Mouse (Mus musculus) lung, postnatal 0 days (tissue): ENCODE measurements around the gene Bex4.

Experiments
- CTCF ChIP-seq: IDR thresholded peaks from 2 replicates; pipeline ENCODE4 v1.5.1; 2016; ENCODE audit warnings: antibody characterized with exemption, mild to moderate bottlenecking
- EP300 ChIP-seq: IDR thresholded peaks from 2 replicates; pipeline ENCODE4 v1.6.1; 2016; ENCODE audit warnings: antibody characterized with exemption, mild to moderate bottlenecking, control low read depth

DNA sequence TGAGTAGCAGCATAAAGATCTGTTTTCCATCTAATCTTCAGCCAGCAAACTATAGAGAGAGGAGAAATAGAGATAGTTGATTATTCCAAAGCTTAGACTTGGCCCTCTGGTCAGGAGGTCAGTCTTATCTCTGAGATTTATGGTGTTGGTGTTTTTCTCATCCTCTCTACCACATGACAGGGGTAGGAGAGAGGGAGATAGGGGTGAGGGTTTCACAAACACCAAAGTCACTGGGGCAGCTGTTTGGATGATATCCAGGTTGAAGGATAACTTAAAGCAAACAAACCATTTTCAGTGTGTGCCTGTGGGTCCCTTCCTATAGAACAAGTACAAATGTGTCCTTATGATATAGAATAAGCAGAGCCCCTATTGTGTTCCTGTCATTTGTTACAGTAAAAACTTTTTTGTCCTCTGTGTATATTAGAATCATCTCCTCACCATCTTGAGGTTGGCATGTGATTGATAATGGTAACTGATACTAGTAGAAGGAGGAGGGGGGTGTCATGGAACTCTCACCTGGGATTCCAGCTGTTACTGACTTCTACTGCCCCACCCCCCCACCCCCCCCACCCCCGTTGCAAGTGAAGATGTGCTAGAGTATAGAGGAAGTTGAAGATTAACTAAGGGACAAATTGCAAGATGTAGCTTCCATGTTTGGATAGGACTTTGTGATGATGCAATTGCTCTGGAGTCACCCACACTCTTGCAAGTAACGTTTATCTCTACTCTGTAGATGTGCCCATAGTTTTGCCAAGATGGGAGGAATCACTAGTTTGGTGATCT lies 46.1 kb upstream of the Bex4 start:
- TF ChIP-seq CTCF (no peak), EP300 (no peak)
